15 mouse cellular contexts compared by ENCODE assay signal in genomic region chr2:33014877-33015276, GRCm38 (mm10). TPM values are rescaled to one million over a fixed set of nuclear protein-coding genes. Genes with fewer than 3 reads are reported as not detected.
DNase-seq lines count a peak whose midpoint lies in the region; ATAC-seq lines count a peak whose summit lies in the region.
"Had no signal": no experiment of that assay in that cellular context is flagged by ENCODE, and none has a peak within 500 bp of the region (broad histone marks: within the 10 kb centered on the region; RNA-seq: fewer than 3 reads in every experiment).

No protein-coding gene starts in this region.

- H3K27ac ChIP-seq in hindbrain, embryonic 16.5 days (ENCODE audit: low read depth, low read length), result no peak overlapping the region
- H3K27ac ChIP-seq in hindbrain, embryonic 14.5 days, result no peak overlapping the region
- H3K27ac ChIP-seq: embryonic facial prominence, embryonic 13.5 days; heart, adult 2 months; limb, embryonic 13.5 days had no signal

- no peak overlapping the region for H3K9ac ChIP-seq in hindbrain, embryonic 16.5 days (ENCODE audit: low read depth, low read length)
- no peak overlapping the region for H3K9ac ChIP-seq in hindbrain, embryonic 14.5 days
- H3K9ac ChIP-seq: embryonic facial prominence, embryonic 13.5 days; limb, embryonic 13.5 days; liver, postnatal 0 days had no signal

- no peak overlapping the region for H3K4me3 ChIP-seq in hindbrain, embryonic 16.5 days (ENCODE audit: low read length)
- H3K4me3 ChIP-seq in hindbrain, embryonic 14.5 days (replicated peaks; ENCODE audit: low read length), result no peak overlapping the region
- H3K4me3 ChIP-seq: embryonic facial prominence, embryonic 13.5 days; heart, adult 2 months; limb, embryonic 13.5 days had no signal

- peaks cover 5% of the 10 kb centered on the region; the same call in 1 of the 2 replicates for H3K36me3 ChIP-seq in hindbrain, embryonic 16.5 days (ENCODE audit: control insufficient read depth, insufficient read depth, low read length)
- peaks cover 6% of the 10 kb centered on the region for H3K36me3 ChIP-seq in hindbrain, embryonic 14.5 days (replicated peaks; ENCODE audit: control insufficient read depth, insufficient read depth)
- H3K36me3 ChIP-seq: embryonic facial prominence, embryonic 13.5 days had no signal

- no peak for DNase-seq in hindbrain, embryonic 14.5 days (ENCODE audit: low spot score)
- peak; percentile 91 for DNase-seq in cerebellum, adult 8-10 months
- peak; percentile 45 to 48 for DNase-seq in layer of hippocampus, adult 8-10 months (ENCODE audit: low spot score in 2 of 2)
- no peak for DNase-seq in spleen, postnatal 36 days (ENCODE audit: low spot score in 2 of 2)
- DNase-seq: heart, adult 2 months; heart, postnatal 14 days; kidney, adult 2 months; liver, postnatal 0 days; lung, postnatal 4 days; thymus, postnatal 36 days had no signal

- no peaks in the 10 kb centered on the region for H3K4me1 ChIP-seq in hindbrain, embryonic 16.5 days (ENCODE audit: control insufficient read depth, insufficient read depth, low read depth, low read length)
- no peaks in the 10 kb centered on the region for H3K4me1 ChIP-seq in hindbrain, embryonic 14.5 days (replicated peaks; ENCODE audit: control insufficient read depth, insufficient read depth, low read length)
- H3K4me1 ChIP-seq: embryonic facial prominence, embryonic 13.5 days; limb, embryonic 13.5 days had no signal

- H3K4me2 ChIP-seq in hindbrain, embryonic 16.5 days (ENCODE audit: low read length), result no peak overlapping the region
- H3K4me2 ChIP-seq in hindbrain, embryonic 14.5 days (replicated peaks), result no peak overlapping the region
- H3K4me2 ChIP-seq: embryonic facial prominence, embryonic 13.5 days; limb, embryonic 13.5 days had no signal

- H3K9me3 ChIP-seq in hindbrain, embryonic 16.5 days (ENCODE audit: control insufficient read depth, low read length), result no peaks in the 10 kb centered on the region
- no peaks in the 10 kb centered on the region for H3K9me3 ChIP-seq in hindbrain, embryonic 14.5 days (ENCODE audit: control insufficient read depth, low read length)
- H3K9me3 ChIP-seq: embryonic facial prominence, embryonic 13.5 days; limb, embryonic 13.5 days had no signal

- no peaks in the 10 kb centered on the region for H3K27me3 ChIP-seq in hindbrain, embryonic 16.5 days (replicated peaks; ENCODE audit: control insufficient read depth, insufficient read depth, low read length)
- no peaks in the 10 kb centered on the region for H3K27me3 ChIP-seq in hindbrain, embryonic 14.5 days (ENCODE audit: control insufficient read depth, insufficient read depth, low read length)
- H3K27me3 ChIP-seq: embryonic facial prominence, embryonic 13.5 days; limb, embryonic 13.5 days had no signal

- WGBS in hindbrain, embryonic 16.5 days, result 50% methylated on average over 5 of the region's 5 CpGs
- 54% methylated on average over 5 of the region's 5 CpGs for WGBS in hindbrain, embryonic 14.5 days

- ATAC-seq in hindbrain, embryonic 16.5 days, result peak; percentile 45; the same call in 1 of the 2 replicates
- no peak for ATAC-seq in hindbrain, embryonic 14.5 days (ENCODE audit: low FRiP score)
- ATAC-seq in cerebellum, adult (ENCODE audit: insufficient number of reproducible peaks, low FRiP score, low TSS enrichment), result peak; percentile 96
- ATAC-seq in megakaryocyte-erythroid progenitor cell, adult 5-6 weeks (replicated peaks; ENCODE audit: low FRiP score, low TSS enrichment, poor library complexity, severe bottlenecking), result no peak
- ATAC-seq: liver, postnatal 0 days had no signal

RNA-seq across cellular contexts. Expression of gene Slc2a8, which starts 33.0 kb away (rescaled TPM):
- 23.2 and 26.0 TPM in 2 replicates for polyA plus RNA-seq in hindbrain, embryonic 16.5 days (2015; fragmentation: Nextera tagmentation; extraction: Ambion mirVana)
- polyA plus RNA-seq in hindbrain, embryonic 14.5 days (2014; fragmentation: Nextera tagmentation; extraction: Ambion mirVana), result 16.3 and 17.4 TPM in 2 replicates
- total RNA-seq in layer of hippocampus, adult 8-10 months (2022), result 10 to 100 TPM; 19.7 to 23.1 (median 21.8) TPM
- 15.5 and 27.2 TPM in 2 replicates for total RNA-seq in megakaryocyte-erythroid progenitor cell, adult 5-6 weeks (2014; fragmentation: Nextera tagmentation)
- total RNA-seq in megakaryocyte-erythroid progenitor cell, adult 5-6 weeks (2017), result 3.4 and 4.8 TPM in 2 replicates

RNA-seq across cellular contexts. Expression of gene Lrsam1, which starts 53.5 kb away (rescaled TPM):
- 24.5 and 28.3 TPM in 2 replicates for polyA plus RNA-seq in hindbrain, embryonic 16.5 days (2015; fragmentation: Nextera tagmentation; extraction: Ambion mirVana)
- 20.2 and 22.4 TPM in 2 replicates for polyA plus RNA-seq in hindbrain, embryonic 14.5 days (2014; fragmentation: Nextera tagmentation; extraction: Ambion mirVana)
- total RNA-seq in layer of hippocampus, adult 8-10 months (2022), result 10 to 100 TPM; 35.1 to 39.9 (median 38.6) TPM
- total RNA-seq in megakaryocyte-erythroid progenitor cell, adult 5-6 weeks (2014; fragmentation: Nextera tagmentation), result 5.1 and 12.6 TPM in 2 replicates
- 6.3 and 7.9 TPM in 2 replicates for total RNA-seq in megakaryocyte-erythroid progenitor cell, adult 5-6 weeks (2017)

RNA-seq across cellular contexts. Expression of gene Rpl12, which starts 53.5 kb away (rescaled TPM):
- 78.7 and 85.4 TPM in 2 replicates for polyA plus RNA-seq in hindbrain, embryonic 16.5 days (2015; fragmentation: Nextera tagmentation; extraction: Ambion mirVana)
- polyA plus RNA-seq in hindbrain, embryonic 14.5 days (2014; fragmentation: Nextera tagmentation; extraction: Ambion mirVana), result 106 and 113 TPM in 2 replicates
- 100 to 1,000 TPM; 120 to 150 (median 129) TPM for total RNA-seq in layer of hippocampus, adult 8-10 months (2022)
- total RNA-seq in megakaryocyte-erythroid progenitor cell, adult 5-6 weeks (2014; fragmentation: Nextera tagmentation), result 3,260 and 3,361 TPM in 2 replicates
- 3,030 and 3,103 TPM in 2 replicates for total RNA-seq in megakaryocyte-erythroid progenitor cell, adult 5-6 weeks (2017)

Comparison
In these comparisons a context has a peak if more than half of its experiments do, and no peak if none do; other contexts are left out.
1. ATAC-seq: peak in hindbrain, embryonic 16.5 days (single experiment) and cerebellum, adult (single experiment); none in hindbrain, embryonic 14.5 days (single experiment) and megakaryocyte-erythroid progenitor cell, adult 5-6 weeks (single experiment).
2. DNase-seq: peak in cerebellum, adult 8-10 months (single experiment) and layer of hippocampus, adult 8-10 months (2 of 2); none in hindbrain, embryonic 14.5 days (single experiment) and spleen, postnatal 36 days (0 of 2).
3. RNA of gene Rpl12, which starts 53.5 kb away (total RNA-seq): 3,030 to 3,361 TPM in megakaryocyte-erythroid progenitor cell, adult 5-6 weeks; 120 to 150 TPM in layer of hippocampus, adult 8-10 months; every median in the first group is over 10 times any median in the second.